Mouse (Mus musculus) neutrophil, adult 65 days (primary cell): Measurements from ENCODE around the gene Spdye4c. TPM values are rescaled to one million over a fixed set of nuclear protein-coding genes. Genes with fewer than 3 reads are reported as not detected.

ENCODE experiments used
- total RNA-seq: library from RNA; stranded (reverse); gene quantifications from 2 replicates; pipeline ENCODE4 v1.2.4, GENCODE M21; 2023

Spdye4c gene
- not detected in 2 replicates for total RNA-seq

GRCm38 (mm10) chr2:128590909-128591308 is at the start of gene Spdye4c:
Gene Spdye4c (plus strand): TSS chr2:128591209.

Other genes with a start within 250 kb of the Spdye4c start
- 51.3 and 65.9 TPM in 2 replicates for gene Anapc1, start 96.2 kb downstream of the Spdye4c start, total RNA-seq
- gene Mertk, start 107.7 kb downstream of the Spdye4c start, total RNA-seq = 0.18 TPM in 1 of 2 replicates, not detected in the other
- 23.0 and 37.7 TPM in 2 replicates for gene Tmem87b, start 226.9 kb downstream of the Spdye4c start, total RNA-seq